Mouse (Mus musculus) MEL (cell line): ENCODE results near the gene Pycard.

Source experiments
- CTCF ChIP-seq, 3 experiments: IDR thresholded peaks in 2 of 3; conservative IDR thresholded peaks in 1 of 3; 2 replicates each; pipeline ENCODE4 v1.5.1; 2011 to 2012; ENCODE audit warnings: low read length in 3 of 3, low read depth in 2 of 3, mild to moderate bottlenecking in 2 of 3, improper control_type of control experiment in 1 of 3, inconsistent platforms in 1 of 3, mixed read lengths in 1 of 3, moderate library complexity in 1 of 3; ENCODE audit not compliant: control insufficient read depth in 1 of 3, insufficient read depth in 1 of 3, poor library complexity in 1 of 3, severe bottlenecking in 1 of 3
- EP300 ChIP-seq, 2 experiments: IDR thresholded peaks; 2 replicates each; pipeline ENCODE4 v1.6.1; 2011; ENCODE audit warnings: improper control_type of control experiment in 2 of 2, low read length in 2 of 2, low read depth in 1 of 2, mild to moderate bottlenecking in 1 of 2
- ETS1 ChIP-seq: IDR thresholded peaks from 2 replicates; pipeline ENCODE4 v1.6.1; 2012; ENCODE audit warnings: low read depth, mild to moderate bottlenecking, inconsistent platforms, low read length, improper control_type of control experiment, moderate library complexity
- KAT2A ChIP-seq: conservative IDR thresholded peaks from 2 replicates; pipeline ENCODE4 v1.6.1; 2012; ENCODE audit warnings: low read depth, low read length, improper control_type of control experiment, inconsistent platforms
- MAX ChIP-seq: IDR thresholded peaks from 2 replicates; pipeline ENCODE4 v1.6.1; 2011; ENCODE audit warnings: low read length, improper control_type of control experiment
- MEF2A ChIP-seq: IDR thresholded peaks from 2 replicates; pipeline ENCODE4 v1.6.1; 2014; ENCODE audit warnings: low read depth, mild to moderate bottlenecking, inconsistent platforms, low read length, improper control_type of control experiment; ENCODE audit not compliant: poor library complexity, insufficient replicate concordance, severe bottlenecking; ENCODE audit errors: extremely low read depth
- MYB ChIP-seq: IDR thresholded peaks from 2 replicates; pipeline ENCODE4 v1.6.1; 2011; ENCODE audit warnings: mild to moderate bottlenecking, low read depth, low read length, improper control_type of control experiment
- POLR2A ChIP-seq, 2 experiments: IDR thresholded peaks; 2 replicates each; pipeline ENCODE4 v1.6.1; 2011 to 2012; ENCODE audit warnings: low read length in 2 of 2, mild to moderate bottlenecking in 2 of 2, control low read depth in 1 of 2, improper control_type of control experiment in 1 of 2, low read depth in 1 of 2, moderate library complexity in 1 of 2; ENCODE audit not compliant: control insufficient read depth in 1 of 2, insufficient read depth in 1 of 2, poor library complexity in 1 of 2
- RAD21 ChIP-seq: IDR thresholded peaks from 2 replicates; pipeline ENCODE4 v1.6.1; 2011; ENCODE audit warnings: mild to moderate bottlenecking, low read depth, low read length, improper control_type of control experiment
- TAL1 ChIP-seq: IDR thresholded peaks from 2 replicates; pipeline ENCODE4 v1.6.1; 2012; ENCODE audit warnings: mild to moderate bottlenecking, inconsistent platforms, low read length, moderate library complexity, mixed read lengths
- USF2 ChIP-seq, 2 experiments: IDR thresholded peaks; 2 replicates each; pipeline ENCODE4 v1.6.1; 2011 to 2012; ENCODE audit warnings: improper control_type of control experiment in 2 of 2, low read length in 2 of 2, borderline replicate concordance in 1 of 2, inconsistent platforms in 1 of 2, low read depth in 1 of 2, mild to moderate bottlenecking in 1 of 2; ENCODE audit not compliant: insufficient read depth in 1 of 2

DNA sequence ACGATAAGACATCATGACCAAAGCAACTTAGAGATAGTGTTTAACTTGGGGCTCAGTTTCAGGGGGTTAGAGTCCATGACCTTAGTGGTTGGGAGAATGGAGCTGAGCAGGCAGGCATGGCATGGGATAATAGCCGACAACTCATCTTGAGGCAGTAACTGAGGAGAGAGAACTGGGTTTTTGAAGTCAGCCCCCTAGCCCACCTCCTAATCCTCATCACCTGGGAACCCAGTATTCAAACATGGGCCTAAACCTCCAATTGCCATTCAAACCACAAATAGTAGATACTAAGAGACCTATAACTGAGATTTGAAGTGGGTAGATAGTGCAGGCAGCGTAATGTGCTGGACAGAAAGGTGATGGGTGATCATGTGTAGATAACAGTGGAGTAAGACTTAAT is 13.1 kb downstream of the Pycard start:
- TF ChIP-seq EP300 (IDR thresholded peaks at IDR 0.05; ENCODE audit: low read depth in 1 of 2, low read length in 2 of 2) (no peak), POLR2A (IDR thresholded peaks at IDR 0.05; ENCODE audit: control insufficient read depth in 1 of 2, insufficient read depth in 1 of 2, low read depth in 1 of 2, low read length in 2 of 2, poor library complexity in 1 of 2) (no peak), CTCF (IDR thresholded peaks at IDR 0.05 in 2 of 3, conservative IDR thresholded peaks at IDR 0.05 in 1 of 3; ENCODE audit: control insufficient read depth in 1 of 3, insufficient read depth in 1 of 3, low read depth in 2 of 3, low read length in 3 of 3, poor library complexity in 1 of 3, severe bottlenecking in 1 of 3) (no peak), TAL1 (no peak), MAX (no peak), ETS1 (no peak), KAT2A (no peak), RAD21 (no peak), MYB (no peak), USF2 (IDR thresholded peaks at IDR 0.05; ENCODE audit: borderline replicate concordance in 1 of 2, insufficient read depth in 1 of 2, low read depth in 1 of 2, low read length in 2 of 2) (no peak), MEF2A (no peak)
